Mouse (Mus musculus) subcutaneous adipose tissue, adult 2 months (tissue): Measurements from ENCODE around the gene Eng. TPM values are rescaled to one million over a fixed set of nuclear protein-coding genes. Genes with fewer than 3 reads are reported as not detected.

Source experiments
- polyA plus RNA-seq: library from polyadenylated mRNA; depleted of rRNA; stranded (reverse); fragments of >200 nt; gene quantifications from 2 replicates; pipeline ENCODE4 v1.2.3, GENCODE M21; 2012; ENCODE audit warnings: low replicate concordance; rRNA removed

Eng gene
- 204 and 298 TPM in 2 replicates for polyA plus RNA-seq

GRCm38 (mm10) chr2:32646379-32647056 lies at the start of gene Eng:
Gene Eng, plus strand, starts transcription at chr2:32646595.

GRCm38 (mm10) chr2:32599409-32599808 lies 47.0 kb upstream of the Eng start, which contains the start of gene St6galnac6:
Gene St6galnac6, plus strand, starts transcription at chr2:32599709.

GRCm38 (mm10) chr2:32621517-32621859 lies 24.9 kb upstream of the Eng start, which contains the start of gene Ak1:
Gene Ak1, plus strand, starts transcription at chr2:32621758.

GRCm38 (mm10) chr2:32704021-32704421 lies 57.6 kb downstream of the Eng start, which contains the start of gene Fpgs:
Gene Fpgs, minus strand, starts transcription at chr2:32704145.

DNA sequence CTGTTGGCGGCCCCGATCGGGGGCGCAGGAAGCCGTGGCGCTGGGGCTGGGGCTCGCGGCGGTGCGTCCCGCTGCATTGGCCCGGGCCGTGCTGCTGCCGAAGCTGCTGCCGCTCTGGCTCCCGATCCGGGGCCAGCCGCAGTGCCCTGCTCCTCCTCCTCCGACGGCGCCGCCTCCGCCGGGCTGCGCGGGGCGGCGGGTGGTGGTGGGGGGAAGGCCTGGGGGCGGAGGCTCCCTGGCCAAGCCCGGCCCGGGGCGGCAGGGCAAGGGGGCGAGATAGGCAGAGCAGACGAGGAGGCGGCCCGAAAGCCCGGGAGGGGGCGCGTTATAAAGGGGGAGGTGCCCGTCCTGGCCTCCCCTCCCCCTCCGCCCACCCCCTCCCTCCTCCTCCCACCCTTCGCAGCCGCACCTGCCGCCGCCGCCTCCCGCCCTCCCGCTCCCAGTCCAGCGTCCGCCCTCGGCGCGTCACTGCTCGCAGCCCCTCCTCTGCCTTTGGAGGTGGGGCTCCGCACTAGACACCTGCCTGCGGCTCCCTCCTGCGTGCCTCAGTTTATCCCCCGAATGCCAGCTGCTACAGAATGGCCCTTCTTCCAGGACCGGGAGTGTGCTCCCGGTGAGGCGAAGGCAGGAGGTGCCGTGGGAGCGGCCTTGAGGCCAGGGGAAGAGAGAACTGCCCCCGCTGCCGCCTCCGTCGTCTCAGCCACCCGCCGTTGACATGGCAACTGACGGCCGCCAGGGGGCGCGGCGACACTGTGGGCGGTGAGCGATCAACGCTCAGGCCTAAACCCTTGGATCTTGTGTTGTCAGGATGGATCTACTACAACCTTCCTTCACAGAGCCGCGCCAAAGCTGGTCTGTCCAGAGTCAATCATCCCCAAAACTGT lies 66.8 kb downstream of the Eng start, which contains the start of gene Cdk9:
TSS of gene Cdk9 (minus strand) at position 143 of the 884 bp plus-strand sequence.

GRCm38 (mm10) chr2:32720681-32721229 lies 74.4 kb downstream of the Eng start, which contains the start of gene Sh2d3c:
Gene Sh2d3c, plus strand, starts transcription at chr2:32721055.

Other genes with a start within 250 kb of the Eng start
- 5.9 and 6.3 TPM in 2 replicates for gene Naif1, start 196.1 kb upstream of the Eng start, polyA plus RNA-seq
- gene Slc25a25, start 195.2 kb upstream of the Eng start, polyA plus RNA-seq = 28.3 and 41.7 TPM in 2 replicates
- 12.0 and 27.3 TPM in 2 replicates for gene Fam102a, start 111.3 kb upstream of the Eng start, polyA plus RNA-seq
- gene Dpm2, start 75.7 kb upstream of the Eng start, polyA plus RNA-seq = 162 and 185 TPM in 2 replicates
- gene Pip5kl1, start 71.8 kb upstream of the Eng start, polyA plus RNA-seq = not detected in 2 replicates
- not detected in 2 replicates for gene 9430097D07Rik, start 70.9 kb upstream of the Eng start, polyA plus RNA-seq
- gene St6galnac4, start 59.5 kb upstream of the Eng start, polyA plus RNA-seq = 22.6 and 43.4 TPM in 2 replicates
- 50.7 and 103 TPM in 2 replicates for gene St6galnac6, start 46.9 kb upstream of the Eng start, polyA plus RNA-seq
- gene Ak1, start 24.8 kb upstream of the Eng start, polyA plus RNA-seq = 30.5 and 36.0 TPM in 2 replicates
- gene Fpgs, start 57.5 kb downstream of the Eng start, polyA plus RNA-seq = 28.4 and 91.8 TPM in 2 replicates
- gene Cdk9, start 66.5 kb downstream of the Eng start, polyA plus RNA-seq = 130 and 164 TPM in 2 replicates
- 43.4 and 100 TPM in 2 replicates for gene Sh2d3c, start 74.5 kb downstream of the Eng start, polyA plus RNA-seq
- gene 6330409D20Rik, start 94.4 kb downstream of the Eng start, polyA plus RNA-seq = 0.17 TPM in 1 of 2 replicates, not detected in the other
- gene Tor2a, start 110.6 kb downstream of the Eng start, polyA plus RNA-seq = 56.9 and 93.4 TPM in 2 replicates
- 0.39 and 1.1 TPM in 2 replicates for gene Ttc16, start 129.0 kb downstream of the Eng start, polyA plus RNA-seq
- 8.3 and 13.3 TPM in 2 replicates for gene Ptrh1, start 129.2 kb downstream of the Eng start, polyA plus RNA-seq
- gene Cfap157, start 137.8 kb downstream of the Eng start, polyA plus RNA-seq = 0.06 and 0.13 TPM in 2 replicates
- gene Stxbp1, start 200.7 kb downstream of the Eng start, polyA plus RNA-seq = 14.4 and 22.7 TPM in 2 replicates
- 43.7 and 52.3 TPM in 2 replicates for gene Fam129b, start 229.5 kb downstream of the Eng start, polyA plus RNA-seq